Mouse (Mus musculus): ENCODE measurements around the gene C1rb.
A peak's percentile ranks its signal among the peaks of the same experiment; 100 is the strongest.
"Not testable (repeated sequence)": the region's sequence is repeated elsewhere in the genome, so short reads cannot be mapped to it uniquely, and the experiment has no call there.

Gene C1rb

GRCm38 (mm10) chr6:124570026-124570425, at the start of gene C1rb:
Gene C1rb (plus strand): TSS chr6:124570294.
- DNase-seq = peak; percentile 73 to 81

- DNase-seq = peak; percentile 29 to 58
Measured at GRCm38 (mm10) chr6:124522082-124522481, 48.0 kb upstream of the C1rb start.

GRCm38 (mm10) chr6:124527881-124528280, 42.2 kb upstream of the C1rb start:
- no peak for DNase-seq

GRCm38 (mm10) chr6:124531077-124531476, 39.0 kb upstream of the C1rb start:
- no peak for DNase-seq

- not testable (repeated sequence) for DNase-seq
Measured at GRCm38 (mm10) chr6:124536125-124536829, 33.8 kb upstream of the C1rb start.

GRCm38 (mm10) chr6:124541176-124541575, 28.9 kb upstream of the C1rb start:
- DNase-seq = not testable (repeated sequence)

- DNase-seq = peak; percentile 65 to 74
Measured at GRCm38 (mm10) chr6:124542284-124542683, 27.8 kb upstream of the C1rb start, which contains the start of gene C1s1. Gene C1s1 (minus strand): TSS chr6:124542359.

GRCm38 (mm10) chr6:124544466-124544865, 25.6 kb upstream of the C1rb start:
- peak; percentile 6 to 34 for DNase-seq

- DNase-seq = no peak
Measured at GRCm38 (mm10) chr6:124545425-124545824, 24.7 kb upstream of the C1rb start.

GRCm38 (mm10) chr6:124547979-124548378, 22.1 kb upstream of the C1rb start:
- not testable (repeated sequence) for DNase-seq

- no peak for DNase-seq
Measured at GRCm38 (mm10) chr6:124549023-124549550, 21.0 kb upstream of the C1rb start.

- DNase-seq = no peak
Measured at GRCm38 (mm10) chr6:124552766-124553165, 17.3 kb upstream of the C1rb start.

GRCm38 (mm10) chr6:124555956-124556355, 14.1 kb upstream of the C1rb start:
- DNase-seq = not testable (repeated sequence)

GRCm38 (mm10) chr6:124561156-124561555, 8.9 kb upstream of the C1rb start:
- DNase-seq = not testable (repeated sequence)

GRCm38 (mm10) chr6:124561611-124562010, 8.5 kb upstream of the C1rb start:
- DNase-seq = not testable (repeated sequence)

GRCm38 (mm10) chr6:124575155-124575678, 5.1 kb downstream of the C1rb start:
- not testable (repeated sequence) for DNase-seq

- peak; percentile 16 to 53 for DNase-seq
Measured at GRCm38 (mm10) chr6:124580155-124580554, 10.1 kb downstream of the C1rb start.

- DNase-seq = no peak
Measured at GRCm38 (mm10) chr6:124582231-124582630, 12.1 kb downstream of the C1rb start.

- no peak for DNase-seq
Measured at GRCm38 (mm10) chr6:124584935-124585334, 14.8 kb downstream of the C1rb start.

- DNase-seq = no peak
Measured at GRCm38 (mm10) chr6:124585761-124586160, 15.7 kb downstream of the C1rb start.

- DNase-seq = no peak
Measured at GRCm38 (mm10) chr6:124586266-124586665, 16.2 kb downstream of the C1rb start.

- DNase-seq = no peak
Measured at GRCm38 (mm10) chr6:124588771-124589170, 18.7 kb downstream of the C1rb start.

GRCm38 (mm10) chr6:124592186-124592700, 22.1 kb downstream of the C1rb start:
- peak; percentile 64 to 68 for DNase-seq

- no peak for DNase-seq
Measured at GRCm38 (mm10) chr6:124593121-124593520, 23.0 kb downstream of the C1rb start.

All from cerebellum, postnatal 14 days (tissue).